ENCODE assay signal across 13 mouse cellular contexts in genomic region chr15:60132701-60133100, GRCm38 (mm10).
"Had no signal": no experiment of that assay in that cellular context is flagged by ENCODE, and none has a peak within 500 bp of the region (broad histone marks: within the 10 kb centered on the region; RNA-seq: fewer than 3 reads in every experiment).

No protein-coding gene starts in this region.

- H3K4me2 ChIP-seq: limb, embryonic 15.5 days; liver, embryonic 12.5 days; lung, embryonic 14.5 days; midbrain, embryonic 12.5 days; neural tube, embryonic 15.5 days; stomach, embryonic 15.5 days had no signal

- ATAC-seq: intestine, postnatal 0 days; liver, embryonic 12.5 days had no signal

- H3K36me3 ChIP-seq: limb, embryonic 15.5 days; liver, embryonic 12.5 days; midbrain, embryonic 12.5 days; neural tube, embryonic 15.5 days; stomach, embryonic 15.5 days had no signal

- H3K27me3 ChIP-seq: limb, embryonic 15.5 days; liver, embryonic 12.5 days; midbrain, embryonic 12.5 days; neural tube, embryonic 15.5 days; stomach, embryonic 15.5 days had no signal

- H3K9me3 ChIP-seq: limb, embryonic 15.5 days; liver, embryonic 12.5 days; midbrain, embryonic 12.5 days; neural tube, embryonic 15.5 days; stomach, embryonic 15.5 days had no signal

- H3K4me3 ChIP-seq: left cerebral cortex, adult 2 months; limb, embryonic 15.5 days; liver, embryonic 12.5 days; midbrain, embryonic 12.5 days; neural tube, embryonic 15.5 days; stomach, embryonic 15.5 days had no signal

- DNase-seq: kidney, adult 8-10 months; kidney, postnatal 25 days; lung, embryonic 14.5 days; lung, postnatal 14 days; right cerebral cortex, adult 18-20 months; thymus, postnatal 14 days had no signal

- H3K27ac ChIP-seq: left cerebral cortex, adult 2 months; limb, embryonic 15.5 days; liver, embryonic 12.5 days; midbrain, embryonic 12.5 days; neural tube, embryonic 15.5 days; stomach, embryonic 15.5 days had no signal

- H3K9ac ChIP-seq: limb, embryonic 15.5 days; liver, embryonic 12.5 days; lung, embryonic 14.5 days; midbrain, embryonic 12.5 days; neural tube, embryonic 15.5 days; stomach, embryonic 15.5 days had no signal

- H3K4me1 ChIP-seq: liver, embryonic 12.5 days; midbrain, embryonic 12.5 days; neural tube, embryonic 15.5 days; stomach, embryonic 15.5 days had no signal
